Mouse (Mus musculus) liver, embryonic 12.5 days (tissue): ENCODE measurements at regions not wholly inside any gene's neighbourhood (a gene's known extent, or its start where the extent isn't known, plus 50 kb on each side); places are given as distances from the start of the nearest gene placed in this dataset.
"Not testable (repeated sequence)": the region's sequence is repeated elsewhere in the genome, so short reads cannot be mapped to it uniquely, and the experiment has no call there.

Experiments used
- ATAC-seq: fragments of 200-750 bp; cut with Nextera tagmentation; 2 replicates; pipeline ENCODE4 v1.8.0; 2017; ENCODE audit warnings: moderate number of reproducible peaks, mild to moderate bottlenecking, moderate library complexity
- H3K27ac ChIP-seq: fragments of 300-500 bp; sonication (generic); 2 replicates; pipeline ENCODE4 v1.5.1; 2016; ENCODE audit warnings: mild to moderate bottlenecking
- H3K27me3 ChIP-seq: fragments of 300-500 bp; sonication (generic); replicated peaks from 2 replicates; pipeline ENCODE4 v1.6.1; 2016; ENCODE audit warnings: mild to moderate bottlenecking, moderate library complexity
- H3K36me3 ChIP-seq: fragments of 300-500 bp; sonication (generic); 2 replicates; pipeline ENCODE4 v1.6.1; 2016; ENCODE audit warnings: mild to moderate bottlenecking, moderate library complexity
- H3K4me1 ChIP-seq: fragments of 300-500 bp; sonication (generic); 2 replicates; pipeline ENCODE4 v1.6.1; 2016
- H3K4me2 ChIP-seq: fragments of 300-500 bp; sonication (generic); 2 replicates; pipeline ENCODE4 v1.6.1; 2016; ENCODE audit warnings: mild to moderate bottlenecking, moderate library complexity
- H3K4me3 ChIP-seq: fragments of 300-500 bp; sonication (generic); 2 replicates; pipeline ENCODE4 v1.5.1; 2016; ENCODE audit warnings: mild to moderate bottlenecking, moderate library complexity
- H3K9ac ChIP-seq: fragments of 300-500 bp; sonication (generic); 2 replicates; pipeline ENCODE4 v1.6.1; 2016; ENCODE audit warnings: mild to moderate bottlenecking, moderate library complexity
- H3K9me3 ChIP-seq: fragments of 300-500 bp; sonication (generic); replicated peaks from 2 replicates; pipeline ENCODE4 v1.6.1; 2016; ENCODE audit warnings: mild to moderate bottlenecking, moderate library complexity
- WGBS: fragments of 180-500 bp; shearing (Covaris S2); methylation state at CpG from one replicate; pipeline ENCODE4 v1.1.7; 2016; ENCODE audit not compliant: insufficient replicate concordance; 5-methylcytosine and 5-hydroxymethylcytosine counted together

GRCm38 (mm10) chr16:55499831-55500230 lies 202.0 kb upstream of the Zpld1 start:
- not testable (repeated sequence) for H3K9ac ChIP-seq, H3K9me3 ChIP-seq, H3K27me3 ChIP-seq, H3K4me3 ChIP-seq, H3K4me1 ChIP-seq, H3K36me3 ChIP-seq, H3K4me2 ChIP-seq, ATAC-seq, H3K27ac ChIP-seq

GRCm38 (mm10) chr16:55495051-55495450 lies 197.3 kb upstream of the Zpld1 start:
- H3K27ac ChIP-seq, result no peak overlapping the region
- H3K36me3 ChIP-seq, result no peaks in the 10 kb centered on the region
- 56% methylated on average over 9 of the region's 10 CpGs for WGBS
- H3K9me3 ChIP-seq, result no peaks in the 10 kb centered on the region
- no peak overlapping the region for H3K4me2 ChIP-seq
- no peak for ATAC-seq
- H3K9ac ChIP-seq, result no peak overlapping the region
- no peak overlapping the region for H3K4me3 ChIP-seq
- no peaks in the 10 kb centered on the region for H3K4me1 ChIP-seq
- no peaks in the 10 kb centered on the region for H3K27me3 ChIP-seq

- no peaks in the 10 kb centered on the region for H3K27me3 ChIP-seq
- no peak overlapping the region for H3K9ac ChIP-seq
- no peaks in the 10 kb centered on the region for H3K9me3 ChIP-seq
- H3K4me3 ChIP-seq, result no peak overlapping the region
- ATAC-seq, result no peak
- no peaks in the 10 kb centered on the region for H3K36me3 ChIP-seq
- no peak overlapping the region for H3K27ac ChIP-seq
- no peak overlapping the region for H3K4me2 ChIP-seq
- WGBS, result 68% methylated on average over 5 of the region's 5 CpGs
- no peaks in the 10 kb centered on the region for H3K4me1 ChIP-seq
Measured at GRCm38 (mm10) chr16:55494162-55494561, 196.4 kb upstream of the Zpld1 start.

- no peaks in the 10 kb centered on the region for H3K9me3 ChIP-seq
- H3K4me3 ChIP-seq, result no peak overlapping the region
- H3K4me1 ChIP-seq, result no peaks in the 10 kb centered on the region
- H3K9ac ChIP-seq, result no peak overlapping the region
- 58% methylated on average over 4 of the region's 4 CpGs for WGBS
- H3K27ac ChIP-seq, result no peak overlapping the region
- ATAC-seq, result no peak
- H3K27me3 ChIP-seq, result no peaks in the 10 kb centered on the region
- H3K36me3 ChIP-seq, result no peaks in the 10 kb centered on the region
- no peak overlapping the region for H3K4me2 ChIP-seq
Measured at GRCm38 (mm10) chr16:55492111-55492510, 194.3 kb upstream of the Zpld1 start.

- H3K4me2 ChIP-seq, result no peak overlapping the region
- H3K27ac ChIP-seq, result no peak overlapping the region
- no peaks in the 10 kb centered on the region for H3K36me3 ChIP-seq
- no peaks in the 10 kb centered on the region for H3K9me3 ChIP-seq
- WGBS, result 53% methylated on average over 2 of the region's 2 CpGs
- no peak for ATAC-seq
- H3K4me1 ChIP-seq, result no peaks in the 10 kb centered on the region
- H3K4me3 ChIP-seq, result no peak overlapping the region
- H3K9ac ChIP-seq, result no peak overlapping the region
- no peaks in the 10 kb centered on the region for H3K27me3 ChIP-seq
Measured at GRCm38 (mm10) chr16:55484391-55484790, 186.6 kb upstream of the Zpld1 start.

- H3K36me3 ChIP-seq, result no peaks in the 10 kb centered on the region
- no peaks in the 10 kb centered on the region for H3K9me3 ChIP-seq
- no peak overlapping the region for H3K4me3 ChIP-seq
- 77% methylated on average over 11 of the region's 11 CpGs for WGBS
- H3K27me3 ChIP-seq, result no peaks in the 10 kb centered on the region
- H3K4me1 ChIP-seq, result no peaks in the 10 kb centered on the region
- ATAC-seq, result no peak
- no peak overlapping the region for H3K9ac ChIP-seq
- no peak overlapping the region for H3K27ac ChIP-seq
- H3K4me2 ChIP-seq, result no peak overlapping the region
Measured at GRCm38 (mm10) chr16:55480745-55481144, 183.0 kb upstream of the Zpld1 start.

GRCm38 (mm10) chr16:55480304-55480703 lies 182.5 kb upstream of the Zpld1 start:
- no peak overlapping the region for H3K4me2 ChIP-seq
- no peaks in the 10 kb centered on the region for H3K9me3 ChIP-seq
- H3K27me3 ChIP-seq, result no peaks in the 10 kb centered on the region
- 44% methylated on average over 7 of the region's 7 CpGs for WGBS
- no peak for ATAC-seq
- H3K27ac ChIP-seq, result no peak overlapping the region
- H3K4me3 ChIP-seq, result no peak overlapping the region
- H3K4me1 ChIP-seq, result no peaks in the 10 kb centered on the region
- H3K36me3 ChIP-seq, result no peaks in the 10 kb centered on the region
- no peak overlapping the region for H3K9ac ChIP-seq

- no peak for ATAC-seq
- Histone ChIP-seq H3K27me3 (no peaks in the 10 kb centered on the region), H3K4me2 (no peak overlapping the region), H3K4me3 (no peak overlapping the region), H3K36me3 (no peaks in the 10 kb centered on the region), H3K4me1 (no peaks in the 10 kb centered on the region), H3K9ac (no peak overlapping the region), H3K27ac (no peak overlapping the region), H3K9me3 (no peaks in the 10 kb centered on the region)
- WGBS, result 27% methylated on average over 17 of the region's 17 CpGs
Measured at GRCm38 (mm10) chr16:55476544-55477208, 178.9 kb upstream of the Zpld1 start.

- no peaks in the 10 kb centered on the region for H3K27me3 ChIP-seq
- no peak overlapping the region for H3K4me2 ChIP-seq
- no peaks in the 10 kb centered on the region for H3K36me3 ChIP-seq
- ATAC-seq, result no peak
- H3K9ac ChIP-seq, result no peak overlapping the region
- no peak overlapping the region for H3K27ac ChIP-seq
- WGBS, result 68% methylated on average over 7 of the region's 7 CpGs
- H3K4me1 ChIP-seq, result no peaks in the 10 kb centered on the region
- no peak overlapping the region for H3K4me3 ChIP-seq
- H3K9me3 ChIP-seq, result no peaks in the 10 kb centered on the region
Measured at GRCm38 (mm10) chr16:55474950-55475525, 177.3 kb upstream of the Zpld1 start.

GRCm38 (mm10) chr16:55471396-55471795 lies 173.6 kb upstream of the Zpld1 start:
- Histone ChIP-seq H3K4me3 (no peak overlapping the region), H3K27me3 (no peaks in the 10 kb centered on the region), H3K4me2 (no peak overlapping the region), H3K9me3 (no peaks in the 10 kb centered on the region), H3K27ac (no peak overlapping the region), H3K4me1 (no peaks in the 10 kb centered on the region), H3K9ac (no peak overlapping the region), H3K36me3 (no peaks in the 10 kb centered on the region)
- no peak for ATAC-seq
- 59% methylated on average over 4 of the region's 4 CpGs for WGBS

GRCm38 (mm10) chr16:55470721-55471120 lies 172.9 kb upstream of the Zpld1 start:
- H3K36me3 ChIP-seq, result no peaks in the 10 kb centered on the region
- no peak overlapping the region for H3K4me3 ChIP-seq
- 68% methylated on average over 13 of the region's 13 CpGs for WGBS
- H3K4me1 ChIP-seq, result no peaks in the 10 kb centered on the region
- no peak overlapping the region for H3K9ac ChIP-seq
- H3K27ac ChIP-seq, result no peak overlapping the region
- no peaks in the 10 kb centered on the region for H3K9me3 ChIP-seq
- no peak for ATAC-seq
- no peaks in the 10 kb centered on the region for H3K27me3 ChIP-seq
- no peak overlapping the region for H3K4me2 ChIP-seq

GRCm38 (mm10) chr16:55469703-55470102 lies 171.9 kb upstream of the Zpld1 start:
- Histone ChIP-seq H3K36me3 (no peaks in the 10 kb centered on the region), H3K4me1 (no peaks in the 10 kb centered on the region), H3K4me2 (no peak overlapping the region), H3K27ac (no peak overlapping the region), H3K9me3 (no peaks in the 10 kb centered on the region), H3K4me3 (no peak overlapping the region), H3K27me3 (no peaks in the 10 kb centered on the region), H3K9ac (no peak overlapping the region)
- no peak for ATAC-seq
- 55% methylated on average over 3 of the region's 3 CpGs for WGBS
